Mouse (Mus musculus) splenic B cell, adult 2 months (primary cell): Measurements from ENCODE around the gene Ufc1.
"Not testable (repeated sequence)": the region's sequence is repeated elsewhere in the genome, so short reads cannot be mapped to it uniquely, and the experiment has no call there.

Experiments used
- DNase-seq: peaks from one replicate; pipeline ENCODE4 v3.0.0-alpha.2; 2011; ENCODE audit warnings: low read depth, low spot score
- H3K27me3 ChIP-seq: 2 replicates; pipeline ENCODE4 v1.6.1; 2012; ENCODE audit warnings: mild to moderate bottlenecking, low read length, moderate library complexity, mixed read lengths; ENCODE audit not compliant: control insufficient read depth, poor library complexity, insufficient read depth, severe bottlenecking
- H3K36me3 ChIP-seq: 2 replicates; pipeline ENCODE4 v1.6.1; 2012; ENCODE audit warnings: mild to moderate bottlenecking, low read length, moderate library complexity, mixed read lengths; ENCODE audit not compliant: control insufficient read depth, poor library complexity, insufficient read depth, severe bottlenecking

Ufc1 gene

GRCm38 (mm10) chr1:171309321-171309720 lies 14.5 kb upstream of the Ufc1 start:
- no peaks in the 10 kb centered on the region for H3K36me3 ChIP-seq
- H3K27me3 ChIP-seq: no peaks in the 10 kb centered on the region
- DNase-seq: no peak

DNA sequence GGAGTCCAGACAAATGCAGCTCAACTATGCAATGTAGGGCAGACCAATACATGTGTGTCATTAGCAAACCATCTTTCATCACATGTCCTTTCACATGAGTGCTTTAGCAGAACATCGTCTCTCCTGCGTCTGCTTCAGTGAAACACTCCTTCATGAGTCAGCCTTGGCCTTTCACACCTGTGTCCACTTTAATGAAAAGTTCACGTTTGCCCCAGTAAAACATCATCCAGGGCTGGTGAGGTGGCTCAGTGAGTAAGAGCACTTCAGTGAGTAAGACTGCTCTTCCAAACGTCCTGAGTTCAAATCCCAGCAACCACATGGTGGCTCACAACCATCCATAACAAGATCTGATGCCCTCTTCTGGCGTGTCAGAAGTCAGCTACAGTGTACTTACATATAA lies 11.3 kb upstream of the Ufc1 start:
- not testable (repeated sequence) for DNase-seq, H3K36me3 ChIP-seq, H3K27me3 ChIP-seq

- H3K36me3 ChIP-seq: no peaks in the 10 kb centered on the region
- DNase-seq: no peak
- no peaks in the 10 kb centered on the region for H3K27me3 ChIP-seq
Observed at GRCm38 (mm10) chr1:171298226-171298625, 3.4 kb upstream of the Ufc1 start.

DNA sequence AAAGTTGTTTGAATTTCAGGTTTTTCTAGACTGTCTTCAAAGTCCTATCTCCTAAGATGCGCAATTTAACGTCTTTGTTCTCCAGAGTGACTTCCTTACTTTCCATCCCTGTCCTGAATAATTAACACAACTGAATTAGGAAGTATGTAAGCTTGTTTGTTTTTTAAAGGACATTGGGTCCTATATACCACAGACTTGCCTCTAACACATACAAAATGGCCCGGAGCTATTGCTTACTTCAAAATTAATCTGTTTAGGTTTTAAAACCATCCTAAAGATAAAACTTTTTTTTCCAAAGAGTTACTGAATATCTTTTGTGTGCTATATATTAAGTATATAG lies 209 bp upstream of the Ufc1 start:
- DNase-seq: no peak
- H3K27me3 ChIP-seq: no peaks in the 10 kb centered on the region
- no peaks in the 10 kb centered on the region for H3K36me3 ChIP-seq

DNA sequence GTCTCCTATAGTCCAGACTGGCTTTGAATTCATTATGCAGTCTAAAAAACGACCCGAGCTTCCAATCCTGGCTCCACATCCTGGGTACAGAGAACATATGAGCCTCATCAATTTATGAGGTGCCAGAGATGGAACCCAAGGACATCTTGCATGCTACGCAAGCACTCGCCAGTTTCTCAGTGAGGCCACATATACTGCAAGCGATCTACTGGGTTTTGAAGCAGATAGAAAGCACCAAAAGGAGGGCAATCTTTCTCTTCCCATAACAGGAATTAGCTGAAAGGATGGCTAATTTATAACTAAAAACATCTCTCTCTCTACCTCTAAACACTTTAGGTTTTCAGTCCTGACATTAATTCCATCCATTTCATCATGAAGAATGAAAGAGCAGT lies 922 bp downstream of the Ufc1 start:
- no peaks in the 10 kb centered on the region for H3K36me3 ChIP-seq
- no peak for DNase-seq

DNA sequence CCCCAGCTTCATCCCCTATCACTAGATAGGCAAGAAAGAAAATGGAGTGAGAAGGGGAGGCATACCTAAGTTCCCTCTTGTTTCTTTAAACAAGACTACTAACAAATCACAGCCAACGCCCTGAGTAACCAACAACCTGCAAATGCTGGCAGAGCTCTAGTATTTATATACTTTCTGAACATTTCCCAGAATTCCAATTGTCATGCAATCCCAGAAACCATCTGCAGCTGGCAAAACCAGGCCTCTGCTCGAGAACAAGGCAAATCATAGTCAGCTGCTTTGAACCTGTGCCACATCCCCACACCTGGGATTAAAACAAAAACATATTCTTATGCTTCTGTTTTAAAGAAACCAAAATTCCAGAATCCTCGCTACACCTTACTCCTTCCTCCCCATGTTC lies 1.5 kb downstream of the Ufc1 start:
- H3K36me3 ChIP-seq: no peaks in the 10 kb centered on the region
- H3K27me3 ChIP-seq: no peaks in the 10 kb centered on the region
- DNase-seq: no peak

More for the DNA sequence above, 922 bp downstream of the Ufc1 start:
- H3K27me3 ChIP-seq: no peaks in the 10 kb centered on the region

GRCm38 (mm10) chr1:171288328-171288727 lies 6.5 kb downstream of the Ufc1 start:
- no peaks in the 10 kb centered on the region for H3K27me3 ChIP-seq
- no peak for DNase-seq
- peaks cover 2% of the 10 kb centered on the region; the same call in 1 of the 2 replicates for H3K36me3 ChIP-seq

GRCm38 (mm10) chr1:171287136-171288081 lies 7.4 kb downstream of the Ufc1 start, which contains the start of gene Usp21:
Gene Usp21, minus strand, starts transcription at chr1:171287991.
- peak; percentile 93 for DNase-seq
- H3K27me3 ChIP-seq: no peaks in the 10 kb centered on the region
- peaks cover 2% of the 10 kb centered on the region; the same call in 1 of the 2 replicates for H3K36me3 ChIP-seq

- Histone ChIP-seq H3K27me3 (no peaks in the 10 kb centered on the region), H3K36me3 (peaks cover 2% of the 10 kb centered on the region; the same call in 1 of the 2 replicates)
- no peak for DNase-seq
Observed at GRCm38 (mm10) chr1:171286517-171286916, 8.3 kb downstream of the Ufc1 start.

DNA sequence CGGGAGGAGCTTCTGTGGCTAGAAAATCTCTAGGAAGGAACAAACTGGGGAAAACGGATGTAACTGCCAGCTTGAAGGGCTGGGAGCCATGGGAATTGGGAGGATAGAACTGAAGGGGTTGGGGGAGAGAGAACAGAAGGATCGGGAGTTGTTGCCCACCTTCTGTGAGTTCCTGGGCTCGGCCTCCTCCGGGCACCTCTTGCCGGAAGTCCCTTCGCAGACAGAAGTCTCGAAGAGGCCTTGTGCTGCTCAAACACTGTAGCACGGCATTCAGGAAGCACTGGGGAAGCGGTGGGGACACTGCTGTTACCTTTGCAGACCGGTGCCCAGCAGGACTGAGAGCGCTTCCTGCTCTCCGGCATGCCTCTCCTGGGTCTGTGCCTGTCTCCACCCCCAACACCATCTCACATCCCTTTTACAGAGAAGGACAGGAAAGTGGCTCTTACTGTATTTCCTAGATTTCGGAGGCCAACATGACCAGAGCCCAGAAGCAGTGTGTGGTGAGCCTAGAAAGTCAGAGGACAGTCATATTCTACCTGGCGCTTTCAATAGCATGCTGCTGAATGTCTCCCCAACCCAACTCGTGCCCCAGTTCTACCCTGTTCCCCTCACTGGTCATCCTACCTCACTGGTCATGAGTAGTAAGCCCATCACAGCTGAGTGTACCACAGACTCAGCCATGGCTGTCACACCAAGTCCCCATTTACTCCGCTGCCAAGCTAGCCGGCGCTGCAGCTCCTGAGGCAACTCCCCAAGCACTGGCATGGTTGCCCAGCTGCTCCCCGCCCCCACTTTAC lies 9.5 kb downstream of the Ufc1 start:
- H3K36me3 ChIP-seq: peaks cover 2% of the 10 kb centered on the region; the same call in 1 of the 2 replicates

GRCm38 (mm10) chr1:171284491-171284890 lies 10.3 kb downstream of the Ufc1 start:
- peaks cover 2% of the 10 kb centered on the region; the same call in 1 of the 2 replicates for H3K36me3 ChIP-seq
- no peaks in the 10 kb centered on the region for H3K27me3 ChIP-seq
- DNase-seq: no peak

More for the DNA sequence above, 9.5 kb downstream of the Ufc1 start:
- no peaks in the 10 kb centered on the region for H3K27me3 ChIP-seq
- DNase-seq: no peak

- no peaks in the 10 kb centered on the region for H3K27me3 ChIP-seq
- peaks cover 2% of the 10 kb centered on the region; the same call in 1 of the 2 replicates for H3K36me3 ChIP-seq
- DNase-seq: no peak
Observed at GRCm38 (mm10) chr1:171283188-171284160, 11.3 kb downstream of the Ufc1 start.

GRCm38 (mm10) chr1:171282086-171282805 lies 12.6 kb downstream of the Ufc1 start:
- H3K36me3 ChIP-seq: peaks cover 2% of the 10 kb centered on the region; the same call in 1 of the 2 replicates
- H3K27me3 ChIP-seq: no peaks in the 10 kb centered on the region
- no peak for DNase-seq
